Mouse (Mus musculus): ENCODE measurements around the gene Sipa1l3. TPM values are rescaled to one million over a fixed set of nuclear protein-coding genes. Genes with fewer than 3 reads are reported as not detected.

Gene Sipa1l3
- total and polyA plus RNA-seq, 3 experiments = 8.9 to 10.7 (median 9.1) TPM

GRCm38 (mm10) chr7:29505337-29506318 is 12.8 kb downstream of the Sipa1l3 start:
- Histone ChIP-seq H3K79me2 (replicated peaks; ENCODE audit: control insufficient read depth, insufficient read depth, low read length) (peaks cover 2% of the 10 kb centered on the region), H3K4me1 (ENCODE audit: control insufficient read depth, insufficient read depth, low read length) (peaks cover 2% of the 10 kb centered on the region), H3K4me3 (no peak overlapping the region), H3K27me3 (ENCODE audit: control insufficient read depth, insufficient read depth, low read length) (no peaks in the 10 kb centered on the region), H3K36me3 (ENCODE audit: control insufficient read depth, insufficient read depth, low read length) (no peaks in the 10 kb centered on the region), H3K27ac (no peak overlapping the region), H3K9ac (ENCODE audit: low read depth, low read length) (peak overlapping the region; percentile 14; the same call in 1 of the 2 replicates)
- TF ChIP-seq EP300 (IDR thresholded peaks at IDR 0.05; ENCODE audit: insufficient read depth, low read depth, low read length) (no peak), POLR2A (IDR thresholded peaks at IDR 0.05; ENCODE audit: insufficient read depth, low read depth, low read length) (no peak), CTCF (IDR thresholded peaks at IDR 0.05) (no peak)
- 47% methylated on average over 18 of the region's 18 CpGs for WGBS
- intact Hi-C loops (cut with DNase I) = no loop called here
- DNase-seq = no peak

GRCm38 (mm10) chr7:29504683-29505290 is 13.7 kb downstream of the Sipa1l3 start:
- H3K4me1 ChIP-seq (ENCODE audit: control insufficient read depth, insufficient read depth, low read length) = peaks cover 2% of the 10 kb centered on the region
- DNase-seq = no peak
- no peaks in the 10 kb centered on the region for H3K36me3 ChIP-seq (ENCODE audit: control insufficient read depth, insufficient read depth, low read length)
- H3K27ac ChIP-seq = no peak overlapping the region
- no peak overlapping the region for H3K9ac ChIP-seq (ENCODE audit: low read depth, low read length)
- WGBS = 77% methylated on average over 7 of the region's 7 CpGs
- TF ChIP-seq POLR2A (IDR thresholded peaks at IDR 0.05; ENCODE audit: insufficient read depth, low read depth, low read length) (no peak), CTCF (IDR thresholded peaks at IDR 0.05) (no peak), EP300 (IDR thresholded peaks at IDR 0.05; ENCODE audit: insufficient read depth, low read depth, low read length) (no peak)
- peaks cover 1% of the 10 kb centered on the region for H3K79me2 ChIP-seq (replicated peaks; ENCODE audit: control insufficient read depth, insufficient read depth, low read length)
- intact Hi-C loops (cut with DNase I) = no loop called here
- no peak overlapping the region for H3K4me3 ChIP-seq
- no peaks in the 10 kb centered on the region for H3K27me3 ChIP-seq (ENCODE audit: control insufficient read depth, insufficient read depth, low read length)

- H3K36me3 ChIP-seq (ENCODE audit: control insufficient read depth, insufficient read depth, low read length) = no peaks in the 10 kb centered on the region
- intact Hi-C loops (cut with DNase I) = no loop called here
- DNase-seq = no peak
- H3K4me3 ChIP-seq = no peak overlapping the region
- H3K27me3 ChIP-seq (ENCODE audit: control insufficient read depth, insufficient read depth, low read length) = no peaks in the 10 kb centered on the region
- H3K9ac ChIP-seq (ENCODE audit: low read depth, low read length) = no peak overlapping the region
- WGBS = 80% methylated on average over 6 of the region's 6 CpGs
- H3K27ac ChIP-seq = no peak overlapping the region
- peaks cover under 1% of the 10 kb centered on the region for H3K4me1 ChIP-seq (ENCODE audit: control insufficient read depth, insufficient read depth, low read length)
- TF ChIP-seq CTCF (IDR thresholded peaks at IDR 0.05) (no peak), EP300 (IDR thresholded peaks at IDR 0.05; ENCODE audit: insufficient read depth, low read depth, low read length) (no peak), POLR2A (IDR thresholded peaks at IDR 0.05; ENCODE audit: insufficient read depth, low read depth, low read length) (no peak)
- no peaks in the 10 kb centered on the region for H3K79me2 ChIP-seq (replicated peaks; ENCODE audit: control insufficient read depth, insufficient read depth, low read length)
Measured at GRCm38 (mm10) chr7:29503616-29504015, 14.8 kb downstream of the Sipa1l3 start.

GRCm38 (mm10) chr7:29501214-29501613 is 17.2 kb downstream of the Sipa1l3 start:
- no peak for TF ChIP-seq CTCF (IDR thresholded peaks at IDR 0.05)
- no peak for TF ChIP-seq EP300 (IDR thresholded peaks at IDR 0.05; ENCODE audit: insufficient read depth, low read depth, low read length)
- TF ChIP-seq POLR2A (IDR thresholded peaks at IDR 0.05; ENCODE audit: insufficient read depth, low read depth, low read length) = no peak
- intact Hi-C loops (cut with DNase I) = no loop called here
- Histone ChIP-seq H3K27me3 (ENCODE audit: control insufficient read depth, insufficient read depth, low read length) (no peaks in the 10 kb centered on the region), H3K9ac (ENCODE audit: low read depth, low read length) (no peak overlapping the region), H3K27ac (no peak overlapping the region), H3K4me1 (ENCODE audit: control insufficient read depth, insufficient read depth, low read length) (peaks cover 2% of the 10 kb centered on the region), H3K4me3 (no peak overlapping the region), H3K79me2 (replicated peaks; ENCODE audit: control insufficient read depth, insufficient read depth, low read length) (no peaks in the 10 kb centered on the region), H3K36me3 (ENCODE audit: control insufficient read depth, insufficient read depth, low read length) (no peaks in the 10 kb centered on the region)
- no peak for DNase-seq
- WGBS = 96% methylated on average over 9 of the region's 9 CpGs

GRCm38 (mm10) chr7:29499071-29499470 is 19.4 kb downstream of the Sipa1l3 start:
- TF ChIP-seq POLR2A (IDR thresholded peaks at IDR 0.05; ENCODE audit: insufficient read depth, low read depth, low read length) (no peak), EP300 (IDR thresholded peaks at IDR 0.05; ENCODE audit: insufficient read depth, low read depth, low read length) (no peak), CTCF (IDR thresholded peaks at IDR 0.05) (no peak)
- no peaks in the 10 kb centered on the region for H3K27me3 ChIP-seq (ENCODE audit: control insufficient read depth, insufficient read depth, low read length)

More at GRCm38 (mm10) chr7:29499071-29499470, 19.4 kb downstream of the Sipa1l3 start:
- Histone ChIP-seq H3K4me3 (no peak overlapping the region), H3K9ac (ENCODE audit: low read depth, low read length) (no peak overlapping the region), H3K79me2 (replicated peaks; ENCODE audit: control insufficient read depth, insufficient read depth, low read length) (no peaks in the 10 kb centered on the region), H3K36me3 (ENCODE audit: control insufficient read depth, insufficient read depth, low read length) (no peaks in the 10 kb centered on the region), H3K27ac (no peak overlapping the region), H3K4me1 (ENCODE audit: control insufficient read depth, insufficient read depth, low read length) (peaks cover 2% of the 10 kb centered on the region)
- intact Hi-C loops (cut with DNase I) = no loop called here
- 75% methylated on average over 6 of the region's 6 CpGs for WGBS
- no peak for DNase-seq

All from heart, adult 2 months (tissue).